Mouse (Mus musculus) lung, embryonic 16.5 days (tissue): ENCODE measurements around the gene Itih5. TPM values are rescaled to one million over a fixed set of nuclear protein-coding genes. Genes with fewer than 3 reads are reported as not detected.

Source experiments
- ATAC-seq: fragments of 200-750 bp; cut with Nextera tagmentation; 2 replicates; pipeline ENCODE4 v1.8.0; 2017; ENCODE audit warnings: low read depth, mild to moderate bottlenecking, moderate library complexity
- H3K27ac ChIP-seq: fragments of 300-500 bp; sonication (generic); 2 replicates; pipeline ENCODE4 v1.5.1; 2014; ENCODE audit warnings: mild to moderate bottlenecking, control low read depth, low read length
- H3K27me3 ChIP-seq: fragments of 300-500 bp; sonication (generic); 2 replicates; pipeline ENCODE4 v1.6.1; 2014; ENCODE audit warnings: low read depth, low read length, mixed read lengths; ENCODE audit not compliant: control insufficient read depth, insufficient read depth
- H3K36me3 ChIP-seq: fragments of 300-500 bp; sonication (generic); 2 replicates; pipeline ENCODE4 v1.6.1; 2014; ENCODE audit warnings: low read length; ENCODE audit not compliant: control insufficient read depth, insufficient read depth
- H3K4me1 ChIP-seq: fragments of 300-500 bp; sonication (generic); replicated peaks from 2 replicates; pipeline ENCODE4 v1.6.1; 2014; ENCODE audit warnings: low read length, mixed read lengths; ENCODE audit not compliant: control insufficient read depth, insufficient read depth
- H3K4me2 ChIP-seq: fragments of 300-500 bp; sonication (generic); 2 replicates; pipeline ENCODE4 v1.6.1; 2014; ENCODE audit warnings: low read depth, low read length, control low read depth
- H3K4me3 ChIP-seq: fragments of 300-500 bp; sonication (generic); 2 replicates; pipeline ENCODE4 v1.5.1; 2014; ENCODE audit warnings: mild to moderate bottlenecking, low read length, control low read depth
- H3K9ac ChIP-seq: fragments of 300-500 bp; sonication (generic); 2 replicates; pipeline ENCODE4 v1.6.1; 2014; ENCODE audit warnings: low read length, control low read depth
- H3K9me3 ChIP-seq: fragments of 300-500 bp; sonication (generic); 2 replicates; pipeline ENCODE4 v1.6.1; 2016; ENCODE audit warnings: low read length; ENCODE audit not compliant: control insufficient read depth
- WGBS: fragments of 180-500 bp; shearing (Covaris S2); extraction: QIAGEN DNeasy Blood & Tissue Kit; methylation state at CpG from one replicate; pipeline ENCODE4 v1.1.7; 2014; 5-methylcytosine and 5-hydroxymethylcytosine counted together
- polyA plus RNA-seq: library from polyadenylated mRNA; unstranded; fragments of >200 nt; fragmentation: Nextera tagmentation; extraction: Ambion mirVana; gene quantifications from 2 replicates; pipeline ENCODE4 v1.2.1, GENCODE M21; 2015

Itih5 gene
- polyA plus RNA-seq, 1 experiment from 2014 or later = 5.2 TPM

- no peak overlapping the region for H3K4me2 ChIP-seq
- H3K27ac ChIP-seq = no peak overlapping the region
- 0% methylated on average over 1 of the region's 1 CpGs for WGBS
- no peak overlapping the region for H3K9ac ChIP-seq
- peaks cover 3% of the 10 kb centered on the region for H3K27me3 ChIP-seq
- no peak overlapping the region for H3K4me3 ChIP-seq
- no peaks in the 10 kb centered on the region for H3K36me3 ChIP-seq
- ATAC-seq = no peak
- no peaks in the 10 kb centered on the region for H3K9me3 ChIP-seq
- no peaks in the 10 kb centered on the region for H3K4me1 ChIP-seq
Measured at GRCm38 (mm10) chr2:10288881-10289280, 135.5 kb downstream of the Itih5 start.

GRCm38 (mm10) chr2:10290115-10290514, 136.7 kb downstream of the Itih5 start:
- H3K27ac ChIP-seq = no peak overlapping the region
- 73% methylated on average over 7 of the region's 7 CpGs for WGBS

GRCm38 (mm10) chr2:10293556-10294206, 140.3 kb downstream of the Itih5 start:
- Histone ChIP-seq H3K9me3 (no peaks in the 10 kb centered on the region), H3K4me2 (no peak overlapping the region), H3K27me3 (peaks cover 6% of the 10 kb centered on the region; the same call in 1 of the 2 replicates), H3K9ac (no peak overlapping the region), H3K27ac (no peak overlapping the region), H3K4me3 (no peak overlapping the region), H3K36me3 (no peaks in the 10 kb centered on the region), H3K4me1 (no peaks in the 10 kb centered on the region)
- no peak for ATAC-seq
- WGBS = 45% methylated on average over 10 of the region's 10 CpGs

More at GRCm38 (mm10) chr2:10290115-10290514, 136.7 kb downstream of the Itih5 start:
- Histone ChIP-seq H3K4me2 (no peak overlapping the region), H3K27me3 (peaks cover 3% of the 10 kb centered on the region), H3K4me3 (no peak overlapping the region), H3K9me3 (no peaks in the 10 kb centered on the region), H3K4me1 (no peaks in the 10 kb centered on the region), H3K36me3 (no peaks in the 10 kb centered on the region), H3K9ac (no peak overlapping the region)
- ATAC-seq = no peak

- Histone ChIP-seq H3K27ac (no peak overlapping the region), H3K4me2 (peak overlapping the region; percentile 14; the same call in 1 of the 2 replicates), H3K27me3 (peaks cover 12% of the 10 kb centered on the region), H3K9ac (no peak overlapping the region), H3K36me3 (no peaks in the 10 kb centered on the region), H3K4me3 (no peak overlapping the region), H3K9me3 (no peaks in the 10 kb centered on the region), H3K4me1 (no peaks in the 10 kb centered on the region)
- WGBS = 7% methylated on average over 11 of the region's 11 CpGs
- no peak for ATAC-seq
Measured at GRCm38 (mm10) chr2:10295908-10296307, 142.5 kb downstream of the Itih5 start.

- no peaks in the 10 kb centered on the region for H3K9me3 ChIP-seq
- H3K4me2 ChIP-seq = no peak overlapping the region
- no peak overlapping the region for H3K4me3 ChIP-seq
- no peak for ATAC-seq
- H3K9ac ChIP-seq = no peak overlapping the region
- H3K27ac ChIP-seq = no peak overlapping the region
- peaks cover 9% of the 10 kb centered on the region for H3K27me3 ChIP-seq
- 48% methylated on average over 7 of the region's 7 CpGs for WGBS
- no peaks in the 10 kb centered on the region for H3K36me3 ChIP-seq
- no peaks in the 10 kb centered on the region for H3K4me1 ChIP-seq
Measured at GRCm38 (mm10) chr2:10300244-10300643, 146.9 kb downstream of the Itih5 start.

GRCm38 (mm10) chr2:10300771-10301170, 147.4 kb downstream of the Itih5 start:
- Histone ChIP-seq H3K4me1 (no peaks in the 10 kb centered on the region), H3K27ac (no peak overlapping the region), H3K9me3 (no peaks in the 10 kb centered on the region), H3K4me2 (peak overlapping the region; percentile 37), H3K27me3 (peaks cover 8% of the 10 kb centered on the region), H3K9ac (no peak overlapping the region; the same call in 1 of the 2 replicates), H3K36me3 (no peaks in the 10 kb centered on the region), H3K4me3 (peak overlapping the region; percentile 8; the same call in 1 of the 2 replicates)
- 34% methylated on average over 10 of the region's 10 CpGs for WGBS
- ATAC-seq = peak; percentile 69

GRCm38 (mm10) chr2:10301391-10301790, 148.0 kb downstream of the Itih5 start:
- Histone ChIP-seq H3K9ac (no peak overlapping the region), H3K36me3 (no peaks in the 10 kb centered on the region), H3K9me3 (no peaks in the 10 kb centered on the region), H3K27ac (no peak overlapping the region), H3K4me3 (no peak overlapping the region), H3K4me2 (no peak overlapping the region), H3K4me1 (no peaks in the 10 kb centered on the region), H3K27me3 (peaks cover 6% of the 10 kb centered on the region)
- 29% methylated on average over 3 of the region's 3 CpGs for WGBS
- ATAC-seq = no peak

- H3K27ac ChIP-seq = no peak overlapping the region
- no peaks in the 10 kb centered on the region for H3K36me3 ChIP-seq
- H3K4me2 ChIP-seq = no peak overlapping the region
- H3K27me3 ChIP-seq = peaks cover 6% of the 10 kb centered on the region
- H3K9ac ChIP-seq = no peak overlapping the region
- H3K4me3 ChIP-seq = no peak overlapping the region
- no peaks in the 10 kb centered on the region for H3K9me3 ChIP-seq
- 86% methylated on average over 9 of the region's 9 CpGs for WGBS
- H3K4me1 ChIP-seq = no peaks in the 10 kb centered on the region
- ATAC-seq = no peak
Measured at GRCm38 (mm10) chr2:10301997-10302396, 148.6 kb downstream of the Itih5 start.

- Histone ChIP-seq H3K36me3 (no peaks in the 10 kb centered on the region), H3K9me3 (no peaks in the 10 kb centered on the region), H3K27ac (no peak overlapping the region), H3K4me1 (no peaks in the 10 kb centered on the region), H3K27me3 (no peaks in the 10 kb centered on the region), H3K4me2 (no peak overlapping the region), H3K9ac (no peak overlapping the region), H3K4me3 (no peak overlapping the region)
- no peak for ATAC-seq
- WGBS = 54% methylated on average over 3 of the region's 3 CpGs
Measured at GRCm38 (mm10) chr2:10304911-10305310, 151.5 kb downstream of the Itih5 start.
